Mouse (Mus musculus) liver, embryonic 14.5 days (tissue): Measurements from ENCODE around the gene Ank2. TPM values are rescaled to one million over a fixed set of nuclear protein-coding genes. Genes with fewer than 3 reads are reported as not detected.

Experiments used
- ATAC-seq: fragments of 200-750 bp; cut with Nextera tagmentation; 2 replicates; pipeline ENCODE4 v1.8.0; 2017; ENCODE audit warnings: moderate number of reproducible peaks, mild to moderate bottlenecking, moderate library complexity; ENCODE audit not compliant: insufficient read depth
- DNase-seq, 3 experiments: peaks; one replicate each; pipeline ENCODE4 v3.0.0-alpha.2; 2012 to 2013; ENCODE audit warnings: low read depth in 3 of 3, low spot score in 3 of 3
- H3K27ac ChIP-seq: fragments of 300-500 bp; sonication (generic); 2 replicates; pipeline ENCODE4 v1.5.1; 2014; ENCODE audit warnings: moderate library complexity, mild to moderate bottlenecking, control low read depth, inconsistent platforms
- H3K27me3 ChIP-seq: fragments of 300-500 bp; sonication (generic); 2 replicates; pipeline ENCODE4 v1.6.1; 2014; ENCODE audit warnings: mild to moderate bottlenecking, low read length, moderate library complexity; ENCODE audit not compliant: control insufficient read depth, insufficient read depth
- H3K36me3 ChIP-seq: fragments of 300-500 bp; sonication (generic); replicated peaks from 2 replicates; pipeline ENCODE4 v1.6.1; 2014; ENCODE audit warnings: low read depth; ENCODE audit not compliant: control insufficient read depth, insufficient read depth
- H3K4me1 ChIP-seq, 2 experiments: fragments of 200-500 bp in 1 of 2; fragments of 300-500 bp in 1 of 2; sonication (generic) in 1 of 2; replicated peaks; 2 replicates each; pipeline ENCODE4 v1.6.1; 2012 to 2014; ENCODE audit warnings: antibody characterized with exemption in 1 of 2, inconsistent platforms in 1 of 2, low read length in 1 of 2; ENCODE audit not compliant: control insufficient read depth in 2 of 2, insufficient read depth in 2 of 2
- H3K4me2 ChIP-seq: fragments of 300-500 bp; sonication (generic); 2 replicates; pipeline ENCODE4 v1.6.1; 2014; ENCODE audit warnings: low read depth, mild to moderate bottlenecking, control low read depth, moderate library complexity
- H3K4me3 ChIP-seq, 2 experiments: fragments of 200-500 bp in 1 of 2; fragments of 300-500 bp in 1 of 2; sonication (generic) in 1 of 2; 2 replicates each; pipeline ENCODE4 v1.5.1; 2012 to 2014; ENCODE audit warnings: low read depth in 2 of 2, low read length in 2 of 2, mild to moderate bottlenecking in 2 of 2, control low read depth in 1 of 2, inconsistent platforms in 1 of 2, moderate library complexity in 1 of 2; ENCODE audit not compliant: insufficient read depth in 1 of 2
- H3K9ac ChIP-seq: fragments of 300-500 bp; sonication (generic); replicated peaks from 2 replicates; pipeline ENCODE4 v1.6.1; 2014; ENCODE audit warnings: mild to moderate bottlenecking, control low read depth, moderate library complexity
- H3K9me3 ChIP-seq: fragments of 300-500 bp; sonication (generic); 2 replicates; pipeline ENCODE4 v1.6.1; 2016; ENCODE audit warnings: low read length, mixed read lengths; ENCODE audit not compliant: control insufficient read depth
- CTCF ChIP-seq: IDR thresholded peaks from 2 replicates; pipeline ENCODE4 v1.5.1; 2016; ENCODE audit warnings: antibody characterized with exemption, low read depth, control low read depth
- EP300 ChIP-seq: IDR thresholded peaks from 2 replicates; pipeline ENCODE4 v1.6.1; 2016; ENCODE audit warnings: antibody characterized with exemption, low read depth
- WGBS: fragments of 180-500 bp; shearing (Covaris S2); extraction: QIAGEN DNeasy Blood & Tissue Kit; methylation state at CpG from one replicate; pipeline ENCODE4 v1.1.7; 2014; ENCODE audit not compliant: insufficient replicate concordance; 5-methylcytosine and 5-hydroxymethylcytosine counted together
- polyA plus RNA-seq, 2 experiments: library from polyadenylated mRNA; depleted of rRNA in 1 of 2; stranded (reverse) in 1 of 2; unstranded in 1 of 2; fragments of >200 nt; fragmentation: Nextera tagmentation in 1 of 2; extraction: Ambion mirVana in 1 of 2; gene quantifications; 2 replicates each; pipeline versions ENCODE4 v1.2.1 to v1.2.3; 2012 to 2014

Ank2 gene
- polyA plus RNA-seq, 2 experiments = 4.8 to 5.2 TPM

DNA sequence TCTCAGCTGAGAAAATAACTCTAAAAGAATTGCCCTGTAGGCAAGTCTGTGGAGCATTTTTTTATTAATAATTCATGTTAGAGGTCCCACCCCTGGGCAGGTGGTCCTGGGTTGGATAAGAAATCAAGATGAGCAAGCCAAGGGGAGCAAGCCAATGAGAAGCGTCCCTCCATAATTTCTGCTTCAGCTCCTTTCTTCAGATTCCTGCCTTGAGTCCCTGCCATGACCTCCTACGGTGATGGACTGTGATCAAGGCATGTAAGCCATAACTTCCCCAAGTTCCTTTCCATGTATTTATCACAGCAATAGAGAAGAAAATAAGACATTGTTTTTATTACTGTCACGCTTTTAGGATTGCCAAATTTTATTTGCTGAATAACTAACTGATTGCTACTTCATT lies 115.9 kb downstream of the Ank2 start:
- 68% methylated on average over 3 of the region's 3 CpGs for WGBS
- H3K4me1 ChIP-seq = no peaks in the 10 kb centered on the region
- no peak overlapping the region for H3K4me3 ChIP-seq

GRCm38 (mm10) chr3:127376901-127377460 lies 122.2 kb downstream of the Ank2 start:
- Histone ChIP-seq H3K4me3 (no peak overlapping the region), H3K4me2 (no peak overlapping the region), H3K27ac (no peak overlapping the region), H3K36me3 (no peaks in the 10 kb centered on the region), H3K9ac (no peak overlapping the region), H3K4me1 (no peaks in the 10 kb centered on the region), H3K9me3 (no peaks in the 10 kb centered on the region), H3K27me3 (no peaks in the 10 kb centered on the region)
- DNase-seq (no peak), ATAC-seq (no peak)
- 71% methylated on average over 8 of the region's 8 CpGs for WGBS
- no peak for TF ChIP-seq CTCF
- no peak for TF ChIP-seq EP300

More for the DNA sequence above, 115.9 kb downstream of the Ank2 start:
- Histone ChIP-seq H3K4me2 (no peak overlapping the region), H3K27ac (no peak overlapping the region), H3K36me3 (no peaks in the 10 kb centered on the region), H3K9ac (no peak overlapping the region), H3K9me3 (no peaks in the 10 kb centered on the region), H3K27me3 (no peaks in the 10 kb centered on the region)
- DNase-seq = no peak
- ATAC-seq = no peak
- TF ChIP-seq CTCF = no peak
- TF ChIP-seq EP300 = no peak

- Histone ChIP-seq H3K27me3 (no peaks in the 10 kb centered on the region), H3K27ac (no peak overlapping the region), H3K4me1 (no peaks in the 10 kb centered on the region), H3K4me2 (no peak overlapping the region), H3K4me3 (no peak overlapping the region), H3K9ac (no peak overlapping the region), H3K36me3 (no peaks in the 10 kb centered on the region), H3K9me3 (no peaks in the 10 kb centered on the region)
- TF ChIP-seq CTCF (no peak), EP300 (no peak)
- no peak for ATAC-seq
- no peak for DNase-seq
- 71% methylated on average over 11 of the region's 11 CpGs for WGBS
These were observed 123.0 kb downstream of the Ank2 start for GRCm38 (mm10) chr3:127375956-127376660.

GRCm38 (mm10) chr3:127374190-127374710 lies 124.9 kb downstream of the Ank2 start:
- no peak overlapping the region for H3K4me2 ChIP-seq
- WGBS = 64% methylated on average over 6 of the region's 6 CpGs
- H3K27me3 ChIP-seq = no peaks in the 10 kb centered on the region
- no peaks in the 10 kb centered on the region for H3K36me3 ChIP-seq
- ATAC-seq (peak; percentile 65), DNase-seq (no peak)
- H3K4me3 ChIP-seq = no peak overlapping the region
- H3K9me3 ChIP-seq = no peaks in the 10 kb centered on the region
- H3K9ac ChIP-seq = no peak overlapping the region
- TF ChIP-seq CTCF = no peak
- TF ChIP-seq EP300 = no peak
- no peak overlapping the region for H3K27ac ChIP-seq
- no peaks in the 10 kb centered on the region for H3K4me1 ChIP-seq

DNA sequence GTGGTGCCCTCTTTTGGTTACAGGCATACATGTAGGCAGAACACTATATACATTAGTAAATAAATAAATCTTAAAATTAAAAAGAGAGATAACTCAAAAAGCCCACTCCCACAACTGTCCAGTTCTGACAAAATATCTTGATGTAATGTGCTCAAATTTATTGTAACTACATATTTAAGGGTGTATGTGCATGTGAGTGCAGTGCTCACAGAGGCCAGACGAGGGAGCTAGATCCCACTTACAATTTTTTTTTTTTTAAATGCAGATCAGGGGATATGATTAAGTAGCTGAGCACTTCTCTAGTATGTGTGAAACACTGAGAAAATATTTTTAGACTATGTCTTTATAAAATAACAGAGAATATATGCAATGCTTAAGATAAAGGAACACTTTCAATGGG lies 127.4 kb downstream of the Ank2 start:
- no peak for ATAC-seq
- no peak for DNase-seq
- Histone ChIP-seq H3K27ac (no peak overlapping the region), H3K4me3 (no peak overlapping the region), H3K4me2 (no peak overlapping the region), H3K4me1 (no peaks in the 10 kb centered on the region), H3K9ac (no peak overlapping the region), H3K36me3 (no peaks in the 10 kb centered on the region), H3K27me3 (no peaks in the 10 kb centered on the region), H3K9me3 (no peaks in the 10 kb centered on the region)
- no peak for TF ChIP-seq CTCF
- no peak for TF ChIP-seq EP300
- 64% methylated on average over 1 of the region's 1 CpGs for WGBS
